1 mouse cellular context compared by ENCODE assay signal in the genomic region with DNA sequence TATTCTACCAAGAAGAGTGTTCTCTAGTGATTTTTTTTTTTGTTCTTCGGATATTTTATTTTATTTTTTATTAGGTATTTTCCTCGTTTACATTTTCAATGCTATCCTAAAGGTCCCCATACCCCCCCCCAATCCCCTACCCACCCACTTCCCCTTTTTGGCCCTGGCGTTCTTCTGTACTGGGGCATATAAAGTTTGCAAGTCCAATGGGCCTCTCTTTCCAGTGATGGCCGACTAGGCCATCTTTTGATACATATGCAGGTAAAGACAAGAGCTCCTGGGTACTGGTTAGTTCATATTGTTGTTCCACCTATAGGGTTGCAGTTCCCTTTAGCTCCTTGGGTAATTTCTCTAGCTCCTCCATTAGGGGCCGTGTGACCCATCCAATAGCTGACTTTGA. TPM values are rescaled to one million over a fixed set of nuclear protein-coding genes. Genes with fewer than 3 reads are reported as not detected.
"Had no signal": no experiment of that assay in that cellular context is flagged by ENCODE, and none has a peak within 500 bp of the region (broad histone marks: within the 10 kb centered on the region; RNA-seq: fewer than 3 reads in every experiment).

No protein-coding gene starts in this region.

RNA-seq across cellular contexts. Expression of gene Gm3159, which starts 3.9 kb away (rescaled TPM):
- total RNA-seq: neutrophil, adult 5-6 weeks had no signal

RNA-seq across cellular contexts. Expression of gene Gm3173, which starts 29.5 kb away (rescaled TPM):
- total RNA-seq: neutrophil, adult 5-6 weeks had no signal
